Mouse (Mus musculus) kidney, adult 8-10 months (tissue): ENCODE data around the gene Gm11549.

ENCODE experiments used
- DNase-seq, 2 experiments: peaks; one replicate each; pipeline ENCODE4 v3.0.0; 2022

Gm11549 gene

DNA sequence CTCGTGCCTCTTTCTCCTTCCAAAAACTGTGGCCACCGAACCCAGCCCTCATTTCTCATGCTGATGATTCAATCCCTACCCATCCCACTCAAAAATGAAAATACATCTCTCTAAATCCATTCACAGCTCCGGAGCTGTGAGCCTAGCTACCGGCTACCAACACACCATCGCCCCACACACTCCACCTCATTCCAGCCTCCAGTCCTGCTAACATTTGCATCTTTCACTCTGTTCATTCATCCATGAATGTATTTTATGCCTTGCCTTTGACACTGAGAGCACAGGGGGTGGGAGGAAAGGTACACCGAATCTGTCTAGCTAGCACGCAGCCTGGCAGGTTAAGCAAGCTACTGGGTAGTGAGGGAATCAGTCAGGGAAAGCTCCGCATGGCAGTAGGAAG is 42.8 kb downstream of the Gm11549 start:
- DNase-seq, result no peak

DNA sequence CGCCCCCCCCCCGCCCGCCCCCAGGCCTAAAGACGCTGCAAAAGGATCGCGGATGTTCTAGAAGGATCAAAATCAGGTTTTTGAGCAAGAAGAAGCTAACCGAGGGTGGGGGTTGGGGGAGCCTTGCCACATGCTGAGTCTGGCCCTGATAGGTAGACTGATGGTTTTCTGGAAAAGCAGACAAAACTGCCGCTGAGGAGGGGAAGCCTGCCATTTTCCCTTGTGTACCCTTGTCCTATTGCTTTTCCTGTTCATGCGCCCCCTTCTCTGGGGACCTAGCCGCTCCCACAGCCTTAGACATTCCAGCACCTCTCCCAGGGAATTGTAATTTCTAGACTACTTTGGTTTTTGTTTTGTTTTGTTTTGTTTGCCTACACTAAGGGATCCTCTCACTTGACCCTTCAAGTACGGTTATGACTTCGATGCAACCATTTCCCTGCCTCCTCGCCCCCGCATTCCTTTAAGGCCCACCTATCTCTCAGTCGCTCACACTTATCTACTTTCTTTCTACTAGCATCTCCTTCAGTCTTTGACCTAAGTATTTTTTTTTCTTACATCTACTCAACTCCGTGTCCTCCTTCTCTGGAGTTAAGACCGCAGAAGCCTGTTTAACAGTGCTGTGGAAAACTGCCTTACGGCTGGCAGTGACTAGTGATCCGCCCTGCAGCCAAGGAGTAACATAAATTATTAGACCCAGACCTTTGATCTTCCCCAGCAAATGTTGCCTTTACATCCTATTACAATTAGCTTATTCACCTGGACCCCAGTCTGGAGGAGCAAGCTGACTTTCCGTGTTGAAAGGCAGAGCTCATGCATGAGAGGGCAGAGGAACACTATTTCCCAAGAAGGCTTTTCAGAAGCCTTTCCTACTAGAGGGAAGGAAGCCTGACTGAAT is 45.1 kb downstream of the Gm11549 start:
- no peak for DNase-seq

DNA sequence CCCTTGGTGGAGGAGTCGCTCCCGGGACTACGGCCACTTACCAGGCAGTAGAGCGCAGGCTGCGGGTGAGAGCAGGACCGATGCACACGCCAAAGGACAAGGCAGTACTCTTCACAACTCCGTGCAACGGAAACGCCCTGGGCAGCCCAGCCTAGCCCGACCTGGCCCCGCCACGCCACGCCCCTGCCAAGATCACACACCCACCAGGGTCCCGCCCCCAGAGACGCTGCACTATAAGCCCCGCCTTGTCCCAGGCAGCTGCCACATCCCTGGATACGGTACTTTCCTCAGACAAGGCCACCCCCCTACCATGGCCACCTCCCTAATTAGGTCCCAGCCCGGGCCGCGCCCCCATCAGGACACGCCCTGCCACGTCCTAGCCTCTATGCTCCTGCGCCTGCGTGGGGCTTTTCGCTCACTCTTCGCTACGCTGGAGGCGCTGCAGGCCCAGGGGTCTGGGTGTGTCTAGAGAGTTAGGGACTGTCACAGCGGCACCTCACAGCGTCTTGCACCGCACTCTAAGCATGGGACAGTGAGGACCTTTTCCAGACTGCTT is 46.0 kb downstream of the Gm11549 start, which contains the start of the genes Anxa5 and 1810062G17Rik:
Gene Anxa5 (minus strand): TSS at position 363 of the 556 bp plus-strand sequence.
Gene 1810062G17Rik (plus strand): TSS at position 406 of the 556 bp plus-strand sequence.
- peak; percentile 97 to 98 for DNase-seq

DNA sequence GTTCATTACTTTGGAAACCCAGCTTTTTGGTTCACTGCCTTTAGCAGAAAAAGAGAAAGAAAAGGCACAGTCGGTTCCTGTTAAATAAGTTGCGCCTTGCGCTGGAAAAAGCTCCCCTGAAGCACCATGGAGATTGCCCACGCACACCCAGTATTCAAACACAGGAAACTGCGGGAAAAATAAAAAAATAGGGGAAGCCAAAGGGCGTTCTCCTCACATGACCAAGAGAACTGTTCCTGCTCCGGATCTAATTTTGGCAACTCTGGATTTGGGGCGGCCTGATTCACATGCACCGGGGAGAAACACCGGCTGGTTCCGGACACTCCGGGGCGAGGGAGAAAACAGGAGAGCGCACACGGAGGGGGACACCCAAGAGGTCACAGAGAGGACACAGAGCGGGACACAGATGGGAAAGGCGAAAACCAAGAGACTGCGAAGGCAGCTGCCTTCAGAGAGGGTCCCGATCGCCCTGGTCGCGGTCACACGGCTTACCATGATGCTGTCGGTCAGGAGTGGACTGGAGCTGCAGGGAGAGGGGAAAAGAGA is 46.6 kb downstream of the Gm11549 start:
- DNase-seq, result peak; percentile 45

DNA sequence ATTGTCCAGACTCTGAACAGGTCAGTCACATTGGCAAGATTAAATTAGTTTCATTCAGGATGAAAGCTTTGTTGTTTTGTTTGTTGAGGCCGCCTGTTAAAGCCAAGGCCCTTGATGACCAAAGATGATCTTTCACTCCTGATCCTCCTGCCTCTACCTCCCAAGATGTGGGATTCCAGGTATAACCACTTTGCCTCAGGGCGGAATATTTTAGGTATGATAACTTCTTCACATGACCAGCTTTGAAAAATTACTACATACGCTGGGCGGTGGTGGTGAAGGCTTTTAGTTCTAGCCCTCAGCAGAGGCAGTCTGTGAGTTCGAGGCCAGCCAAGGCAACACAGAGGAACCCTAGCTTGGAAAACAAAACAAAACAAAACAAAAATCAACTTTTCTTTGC is 47.2 kb downstream of the Gm11549 start:
- no peak for DNase-seq

- DNase-seq, result no peak
Observed at GRCm38 (mm10) chr3:36473222-36473621, 48.4 kb downstream of the Gm11549 start.

GRCm38 (mm10) chr3:36471856-36472255 is 49.8 kb downstream of the Gm11549 start:
- no peak for DNase-seq

DNA sequence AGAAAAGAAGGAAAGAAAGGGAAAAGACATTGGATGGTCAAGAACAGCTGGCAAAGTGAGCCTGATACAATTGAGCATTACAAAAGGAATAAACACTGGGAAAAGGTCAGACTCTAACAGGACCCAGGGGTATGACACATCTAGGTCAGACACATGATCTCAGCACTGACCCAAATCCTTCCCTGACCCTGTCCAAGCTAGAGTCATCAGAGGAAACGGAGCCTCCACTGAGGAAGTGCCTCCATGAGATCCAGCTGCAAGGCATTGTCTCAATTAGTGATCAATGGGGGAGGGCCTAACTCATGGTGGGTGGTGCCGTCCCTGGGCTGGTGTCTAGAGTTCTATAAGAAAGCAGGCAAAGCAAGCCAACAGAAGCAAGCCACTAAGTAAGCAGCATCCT is 52.7 kb downstream of the Gm11549 start:
- DNase-seq, result no peak

DNA sequence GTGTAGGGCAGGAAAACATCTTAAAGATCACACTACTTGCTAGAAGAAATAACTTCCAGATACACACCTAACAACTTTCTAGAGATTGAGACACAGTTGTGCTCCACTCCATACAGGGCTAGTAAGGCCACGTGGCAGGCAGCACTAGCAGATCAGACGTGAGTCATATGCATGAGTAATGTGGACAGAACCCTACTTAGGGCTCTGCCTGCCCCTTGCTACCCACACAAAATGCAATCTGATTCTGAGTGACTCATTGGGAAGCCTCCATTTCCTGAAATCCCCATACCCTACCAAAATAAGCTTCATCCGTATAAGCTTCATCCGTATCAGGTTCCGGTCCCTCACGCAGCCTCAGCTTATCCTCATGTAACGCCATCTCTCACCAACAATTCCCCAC is 54.0 kb downstream of the Gm11549 start:
- no peak for DNase-seq

GRCm38 (mm10) chr3:36465538-36465937 is 56.1 kb downstream of the Gm11549 start:
- no peak for DNase-seq
